12 mouse cellular contexts compared by ENCODE assay signal in genomic region chr2:9780159-9780558, GRCm38 (mm10).
"Had no signal": no experiment of that assay in that cellular context is flagged by ENCODE, and none has a peak within 500 bp of the region (broad histone marks: within the 10 kb centered on the region; RNA-seq: fewer than 3 reads in every experiment).

No protein-coding gene starts in this region.

- H3K9ac ChIP-seq: liver, embryonic 12.5 days; lung, embryonic 15.5 days; midbrain, embryonic 12.5 days; neural tube, embryonic 13.5 days had no signal

- H3K4me3 ChIP-seq: limb, embryonic 10.5 days; liver, embryonic 12.5 days; lung, embryonic 15.5 days; midbrain, embryonic 12.5 days; neural tube, embryonic 13.5 days had no signal

- H3K36me3 ChIP-seq: limb, embryonic 10.5 days; liver, embryonic 12.5 days; lung, embryonic 15.5 days; midbrain, embryonic 12.5 days; neural tube, embryonic 13.5 days had no signal

- DNase-seq: kidney, adult 8-10 months; retina, postnatal 1 day; right cerebral cortex, postnatal 4 days; spleen, adult 18-20 months; thymus, adult 18-20 months; thymus, postnatal 14 days had no signal

- H3K4me1 ChIP-seq: limb, embryonic 10.5 days; liver, embryonic 12.5 days; lung, embryonic 15.5 days; midbrain, embryonic 12.5 days; neural tube, embryonic 13.5 days had no signal

- H3K4me2 ChIP-seq: liver, embryonic 12.5 days; lung, embryonic 15.5 days; midbrain, embryonic 12.5 days; neural tube, embryonic 13.5 days had no signal

- H3K27me3 ChIP-seq: liver, embryonic 12.5 days; lung, embryonic 15.5 days; midbrain, embryonic 12.5 days; neural tube, embryonic 13.5 days had no signal

- H3K27ac ChIP-seq: limb, embryonic 10.5 days; liver, embryonic 12.5 days; lung, embryonic 15.5 days; midbrain, embryonic 12.5 days; neural tube, embryonic 13.5 days had no signal

- ATAC-seq: liver, embryonic 12.5 days; midbrain, embryonic 16.5 days had no signal

- H3K9me3 ChIP-seq: limb, embryonic 10.5 days; liver, embryonic 12.5 days; lung, embryonic 15.5 days; midbrain, embryonic 12.5 days; neural tube, embryonic 13.5 days had no signal
